Mouse (Mus musculus): ENCODE data around the gene Prkag1.

DNA sequence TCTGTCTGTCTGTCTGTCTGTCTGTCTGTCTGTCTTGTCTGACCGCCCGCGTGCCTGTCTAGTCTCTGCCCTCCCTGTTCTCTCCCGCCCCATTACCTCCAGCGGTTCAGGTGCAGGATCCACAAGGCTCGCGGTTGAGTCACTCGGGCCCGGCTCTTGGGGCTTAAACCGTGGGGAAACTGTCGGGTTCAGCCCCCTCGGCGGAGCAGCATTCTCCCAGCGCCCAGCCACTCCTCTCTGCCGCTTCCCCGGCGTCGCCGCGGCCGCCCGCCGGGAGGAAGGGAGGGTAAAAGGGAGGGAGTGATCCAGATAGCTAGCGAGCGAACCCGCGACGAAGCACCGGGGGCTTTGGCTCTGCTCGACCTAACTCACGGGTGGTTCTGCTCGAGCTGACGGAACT lies 53.6 kb downstream of the Prkag1 start, which contains the start of gene Wnt10b:
- TF ChIP-seq GATA1 (IDR thresholded peaks at IDR 0.05; ENCODE audit: borderline replicate concordance, low read length) = no peak
- no peak for TF ChIP-seq FLI1 (IDR thresholded peaks at IDR 0.05; ENCODE audit: low read length)
